ENCODE assay signal across 10 mouse cellular contexts in the genomic region with DNA sequence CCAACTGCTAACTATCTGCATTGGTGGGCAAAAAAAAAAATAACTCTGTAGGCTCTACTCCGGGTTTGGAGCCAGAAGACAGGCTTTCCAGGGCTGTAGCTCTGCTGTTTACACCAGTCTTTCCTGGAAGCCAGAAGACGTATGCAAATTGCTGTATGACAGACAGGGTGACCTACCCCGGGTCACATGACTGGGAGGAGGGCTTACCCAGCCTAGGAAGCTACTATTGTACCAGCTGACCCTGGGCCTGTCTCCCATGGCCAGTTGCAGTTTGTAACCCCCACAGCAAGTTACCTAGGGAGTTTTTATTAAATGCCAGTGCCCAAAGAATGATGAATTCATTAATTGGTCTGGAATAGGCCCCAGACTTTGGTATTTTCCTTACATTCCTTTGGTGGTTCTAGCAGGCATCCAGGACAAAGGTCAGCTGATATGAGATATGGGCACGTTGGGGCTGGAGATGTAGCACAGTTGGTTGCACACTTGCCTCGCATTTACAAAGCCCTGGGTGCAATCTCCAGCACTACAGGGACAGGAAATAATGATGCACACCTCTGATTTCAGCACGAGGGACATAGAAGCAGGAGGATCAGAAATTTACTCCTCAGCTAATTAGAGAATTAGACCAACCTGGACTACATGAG. TPM values are rescaled to one million over a fixed set of nuclear protein-coding genes. Genes with fewer than 3 reads are reported as not detected.
DNase-seq lines count a peak whose midpoint lies in the region; ATAC-seq and TF ChIP-seq lines count a peak whose summit lies in the region.
"Had no signal": no experiment of that assay in that cellular context is flagged by ENCODE, and none has a peak within 500 bp of the region (broad histone marks: within the 10 kb centered on the region; RNA-seq: fewer than 3 reads in every experiment).

No protein-coding gene starts in this region.

- no peaks in the 10 kb centered on the region for H3K27me3 ChIP-seq in forebrain, embryonic 15.5 days
- H3K27me3 ChIP-seq in forebrain, embryonic 11.5 days (ENCODE audit: control insufficient read depth, insufficient read depth, low read length), result no peaks in the 10 kb centered on the region
- H3K27me3 ChIP-seq in liver, postnatal 0 days (ENCODE audit: insufficient read depth, low read length), result no peaks in the 10 kb centered on the region
- H3K27me3 ChIP-seq in liver, embryonic 11.5 days (replicated peaks; ENCODE audit: control insufficient read depth, insufficient read depth, low read length), result no peaks in the 10 kb centered on the region
- no peaks in the 10 kb centered on the region for H3K27me3 ChIP-seq in intestine, postnatal 0 days (replicated peaks; ENCODE audit: control insufficient read depth, insufficient read depth, low read length)
- H3K27me3 ChIP-seq: limb, embryonic 13.5 days had no signal

- peak overlapping the region; percentile 59 for H3K27ac ChIP-seq in forebrain, embryonic 15.5 days (replicated peaks)
- H3K27ac ChIP-seq in forebrain, embryonic 11.5 days (ENCODE audit: low read depth, low read length), result no peak overlapping the region
- H3K27ac ChIP-seq in liver, postnatal 0 days (ENCODE audit: low read depth), result no peak overlapping the region
- no peak overlapping the region for H3K27ac ChIP-seq in liver, embryonic 11.5 days (ENCODE audit: low read depth, low read length)
- peak overlapping the region; percentile 70 for H3K27ac ChIP-seq in intestine, postnatal 0 days (ENCODE audit: low read depth, low read length)
- H3K27ac ChIP-seq in olfactory bulb, adult 2 months (ENCODE audit: insufficient read depth, low read depth, low read length), result 0 out of 2 replicates have a peak overlapping the region, but pooled peaks have one; percentile 18
- H3K27ac ChIP-seq: limb, embryonic 13.5 days had no signal

- ATAC-seq in forebrain, embryonic 15.5 days (replicated peaks), result no peak
- ATAC-seq in forebrain, embryonic 11.5 days (replicated peaks; ENCODE audit: low FRiP score), result no peak
- ATAC-seq in liver, postnatal 0 days, result peak; percentile 79
- ATAC-seq in liver, embryonic 11.5 days (replicated peaks; ENCODE audit: low FRiP score), result no peak
- peak; percentile 86 for ATAC-seq in intestine, postnatal 0 days

- H3K4me1 ChIP-seq in forebrain, embryonic 15.5 days, result peaks cover 52% of the 10 kb centered on the region
- H3K4me1 ChIP-seq in forebrain, embryonic 11.5 days (replicated peaks; ENCODE audit: control insufficient read depth, insufficient read depth, low read length), result 0 out of 2 replicates have a peak, but pooled peaks cover 2% of the 10 kb centered on the region
- H3K4me1 ChIP-seq in liver, postnatal 0 days (ENCODE audit: insufficient read depth), result peaks cover 8% of the 10 kb centered on the region; the same call in 1 of the 2 replicates
- 0 out of 2 replicates have a peak, but pooled peaks cover 3% of the 10 kb centered on the region for H3K4me1 ChIP-seq in liver, embryonic 11.5 days (replicated peaks; ENCODE audit: control insufficient read depth, insufficient read depth, low read length)
- H3K4me1 ChIP-seq in intestine, postnatal 0 days (replicated peaks; ENCODE audit: control insufficient read depth, insufficient read depth, low read length), result 0 out of 2 replicates have a peak, but pooled peaks cover 3% of the 10 kb centered on the region
- peaks cover 22% of the 10 kb centered on the region for H3K4me1 ChIP-seq in olfactory bulb, adult 2 months (ENCODE audit: control insufficient read depth, insufficient read depth, low read length)

- TF ChIP-seq EP300 in liver, postnatal 0 days (IDR thresholded peaks at IDR 0.05; ENCODE audit: low read depth), result no peak

- no peak for TF ChIP-seq POLR2A in olfactory bulb, adult 2 months (IDR thresholded peaks at IDR 0.05; ENCODE audit: insufficient read depth, low read depth, low read length)

- no peak overlapping the region for H3K9ac ChIP-seq in forebrain, embryonic 15.5 days (replicated peaks)
- no peak overlapping the region for H3K9ac ChIP-seq in forebrain, embryonic 11.5 days (ENCODE audit: low read length)
- H3K9ac ChIP-seq in liver, postnatal 0 days (replicated peaks), result no peak overlapping the region
- no peak overlapping the region for H3K9ac ChIP-seq in liver, embryonic 11.5 days (ENCODE audit: low read depth, low read length)
- no peak overlapping the region for H3K9ac ChIP-seq in intestine, postnatal 0 days (ENCODE audit: low read depth, low read length)
- H3K9ac ChIP-seq: limb, embryonic 13.5 days had no signal

- 72% methylated on average over 6 of the region's 6 CpGs for WGBS in forebrain, embryonic 15.5 days
- 81% methylated on average over 6 of the region's 6 CpGs for WGBS in forebrain, embryonic 11.5 days
- WGBS in liver, postnatal 0 days (ENCODE audit: insufficient replicate concordance), result 53% methylated on average over 6 of the region's 6 CpGs
- WGBS in liver, embryonic 11.5 days, result 52% methylated on average over 6 of the region's 6 CpGs
- WGBS in intestine, postnatal 0 days, result 28% methylated on average over 6 of the region's 6 CpGs
- 68% methylated on average over 6 of the region's 6 CpGs for WGBS in olfactory bulb, adult 2 months

- no peaks in the 10 kb centered on the region for H3K9me3 ChIP-seq in forebrain, embryonic 15.5 days
- no peaks in the 10 kb centered on the region for H3K9me3 ChIP-seq in forebrain, embryonic 11.5 days (ENCODE audit: control insufficient read depth, low read length)
- H3K9me3 ChIP-seq in liver, postnatal 0 days (ENCODE audit: low read length), result no peaks in the 10 kb centered on the region
- H3K9me3 ChIP-seq in liver, embryonic 11.5 days (ENCODE audit: control insufficient read depth, low read length), result no peaks in the 10 kb centered on the region
- H3K9me3 ChIP-seq in intestine, postnatal 0 days (ENCODE audit: control insufficient read depth), result no peaks in the 10 kb centered on the region
- H3K9me3 ChIP-seq: limb, embryonic 13.5 days had no signal

- peaks cover 7% of the 10 kb centered on the region for H3K36me3 ChIP-seq in forebrain, embryonic 15.5 days
- no peaks in the 10 kb centered on the region; the same call in 1 of the 2 replicates for H3K36me3 ChIP-seq in forebrain, embryonic 11.5 days (ENCODE audit: control insufficient read depth, insufficient read depth, low read length)
- H3K36me3 ChIP-seq in liver, postnatal 0 days (replicated peaks; ENCODE audit: insufficient read depth, low read length), result no peaks in the 10 kb centered on the region; the same call in 1 of the 2 replicates
- 0 out of 2 replicates have a peak, but pooled peaks cover 4% of the 10 kb centered on the region for H3K36me3 ChIP-seq in liver, embryonic 11.5 days (ENCODE audit: control insufficient read depth, insufficient read depth, low read length)
- H3K36me3 ChIP-seq in intestine, postnatal 0 days (ENCODE audit: control insufficient read depth, insufficient read depth), result peaks cover 18% of the 10 kb centered on the region

- no peak for DNase-seq in forebrain, embryonic 11.5 days (ENCODE audit: low spot score)
- peak; percentile 32 for DNase-seq in liver, postnatal 0 days
- DNase-seq in liver, embryonic 11.5 days (ENCODE audit: low spot score), result no peak
- DNase-seq in spleen, postnatal 36 days (ENCODE audit: low spot score in 2 of 2), result no peak
- DNase-seq in cerebellum, adult 18-20 months, result no peak
- DNase-seq: heart, postnatal 4 days had no signal

- no peak overlapping the region for H3K4me3 ChIP-seq in forebrain, embryonic 15.5 days
- no peak overlapping the region for H3K4me3 ChIP-seq in forebrain, embryonic 11.5 days (ENCODE audit: low read depth, low read length)
- no peak overlapping the region for H3K4me3 ChIP-seq in liver, postnatal 0 days (ENCODE audit: low read depth, low read length)
- H3K4me3 ChIP-seq in liver, embryonic 11.5 days (ENCODE audit: low read depth, low read length), result no peak overlapping the region
- no peak overlapping the region for H3K4me3 ChIP-seq in intestine, postnatal 0 days (ENCODE audit: low read depth, low read length)
- H3K4me3 ChIP-seq in olfactory bulb, adult 2 months (ENCODE audit: insufficient read depth, low read depth, low read length), result no peak overlapping the region
- H3K4me3 ChIP-seq: limb, embryonic 13.5 days had no signal

- no peak overlapping the region for H3K4me2 ChIP-seq in forebrain, embryonic 15.5 days (replicated peaks)
- H3K4me2 ChIP-seq in forebrain, embryonic 11.5 days (ENCODE audit: low read depth, low read length, severe bottlenecking), result no peak overlapping the region
- H3K4me2 ChIP-seq in liver, postnatal 0 days (ENCODE audit: low read depth, low read length), result no peak overlapping the region
- no peak overlapping the region for H3K4me2 ChIP-seq in liver, embryonic 11.5 days
- no peak overlapping the region for H3K4me2 ChIP-seq in intestine, postnatal 0 days (replicated peaks; ENCODE audit: low read depth)
- H3K4me2 ChIP-seq: limb, embryonic 13.5 days had no signal

- no peak for TF ChIP-seq CTCF in liver, postnatal 0 days (IDR thresholded peaks at IDR 0.05; ENCODE audit: low read depth)
- no peak for TF ChIP-seq CTCF in intestine, postnatal 0 days (IDR thresholded peaks at IDR 0.05; ENCODE audit: low read depth)
- no peak for TF ChIP-seq CTCF in olfactory bulb, adult 2 months (IDR thresholded peaks at IDR 0.05; ENCODE audit: insufficient read depth, low read depth, low read length)

RNA-seq across cellular contexts. Expression of a gene that starts 52.0 kb away (rescaled TPM):
- polyA plus RNA-seq in forebrain, embryonic 15.5 days (2015; fragmentation: Nextera tagmentation; extraction: Ambion mirVana), result 10.9 and 11.5 TPM in 2 replicates
- 11.7 and 13.1 TPM in 2 replicates for polyA plus RNA-seq in forebrain, embryonic 11.5 days (2014; fragmentation: Nextera tagmentation; extraction: Ambion mirVana)
- polyA plus RNA-seq in liver, postnatal 0 days (2015; fragmentation: Nextera tagmentation; extraction: Ambion mirVana), result 0.62 and 0.64 TPM in 2 replicates
- polyA plus RNA-seq in liver, embryonic 11.5 days (2014; fragmentation: Nextera tagmentation; extraction: Ambion mirVana), result 3.5 and 3.8 TPM in 2 replicates
- polyA plus RNA-seq in intestine, postnatal 0 days (2015; fragmentation: Nextera tagmentation; extraction: Ambion mirVana), result 4.2 and 4.3 TPM in 2 replicates
- polyA plus RNA-seq in olfactory bulb, adult 2 months (2012; ENCODE audit: insufficient read depth, insufficient read length, low replicate concordance, missing spikeins), result not detected in 2 replicates

Comparison
In these comparisons a context has a peak if more than half of its experiments do, and no peak if none do; other contexts are left out.
1. ATAC-seq: peak in liver, postnatal 0 days (single experiment) and intestine, postnatal 0 days (single experiment); none in forebrain, embryonic 15.5 days (single experiment), forebrain, embryonic 11.5 days (single experiment) and liver, embryonic 11.5 days (single experiment).
2. H3K27ac ChIP-seq: peak in forebrain, embryonic 15.5 days (single experiment), intestine, postnatal 0 days (single experiment) and olfactory bulb, adult 2 months (single experiment); none in forebrain, embryonic 11.5 days (single experiment), liver, postnatal 0 days (single experiment) and liver, embryonic 11.5 days (single experiment).